Mouse (Mus musculus) neutrophil, adult 65 days (primary cell): ENCODE results near the gene Saa3. TPM values are rescaled to one million over a fixed set of nuclear protein-coding genes. Genes with fewer than 3 reads are reported as not detected.

Source experiments
- total RNA-seq: library from RNA; stranded (reverse); gene quantifications from 2 replicates; pipeline ENCODE4 v1.2.4, GENCODE M21; 2023

Gene Saa3
- total RNA-seq: 0.69 and 1.4 TPM in 2 replicates

GRCm38 (mm10) chr7:46715600-46715999, at the start of gene Saa3:
TSS of gene Saa3 (minus strand) at chr7:46715700.

DNA sequence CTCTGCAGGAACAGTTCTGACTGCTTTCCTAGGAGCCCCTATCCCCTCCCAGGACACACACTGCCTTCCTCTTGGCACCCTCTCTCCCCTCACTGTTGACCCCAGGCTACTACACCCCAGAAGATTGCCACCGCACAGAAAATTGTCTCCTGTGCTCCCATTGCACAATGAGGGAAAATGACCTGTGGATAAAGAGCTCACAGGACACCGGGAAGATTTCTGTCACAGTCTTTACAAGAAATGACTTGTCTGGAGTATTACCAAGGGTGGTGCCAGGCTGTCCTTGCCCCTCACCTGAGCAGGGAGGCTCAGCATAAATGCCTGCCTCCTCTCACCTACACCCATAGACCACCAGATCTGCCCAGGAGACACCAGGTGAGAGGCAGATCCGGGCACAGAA, 36.0 kb upstream of the Saa3 start, which contains the start of gene Saa2:
Gene Saa2, plus strand, starts transcription at position 301 of the 400 bp plus-strand sequence.

DNA sequence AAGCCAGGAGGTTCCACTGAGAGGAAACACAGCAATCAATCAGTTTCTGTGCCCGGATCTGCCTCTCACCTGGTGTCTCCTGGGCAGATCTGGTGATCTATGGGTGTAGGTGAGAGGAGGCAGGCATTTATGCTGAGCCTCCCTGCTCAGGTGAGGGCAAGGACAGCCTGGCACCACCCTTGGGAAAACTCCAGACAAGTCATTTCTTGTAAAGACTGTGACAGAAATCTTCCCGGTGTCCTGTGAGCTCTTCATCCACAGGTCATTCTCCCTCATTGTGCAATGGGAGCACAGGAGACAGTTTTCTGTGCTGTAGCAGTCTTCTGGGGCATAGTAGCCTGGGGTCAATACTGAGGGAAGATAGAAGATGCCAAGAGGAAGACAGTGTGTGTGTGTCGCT, 27.4 kb upstream of the Saa3 start, which contains the start of gene Saa1:
Gene Saa1, minus strand, starts transcription at position 101 of the 400 bp plus-strand sequence.

GRCm38 (mm10) chr7:46732458-46732857, 17.0 kb upstream of the Saa3 start, which contains the start of gene Saa4:
TSS of gene Saa4 (minus strand) at chr7:46732603.

DNA sequence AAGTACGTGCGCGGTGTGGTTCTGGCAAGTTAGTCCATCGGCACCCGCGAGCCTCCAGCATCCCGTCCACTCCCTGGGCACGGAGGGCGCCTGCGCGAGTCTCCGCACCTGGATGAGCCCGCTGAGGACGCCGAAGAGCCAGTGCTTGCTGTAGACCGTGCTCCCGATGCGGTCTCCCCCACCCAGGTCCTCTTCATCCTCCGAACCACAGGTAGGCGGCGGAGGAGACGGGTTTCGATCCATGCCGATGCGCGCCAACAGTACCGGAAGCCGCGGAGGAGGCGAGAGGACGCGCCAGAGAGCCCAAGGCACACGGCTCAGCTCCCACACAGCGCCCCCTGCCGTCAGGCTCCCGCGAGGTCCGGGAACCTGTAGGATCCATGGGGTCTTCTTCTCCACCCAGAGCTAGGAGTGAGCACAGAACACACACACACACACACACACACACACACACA, 5.1 kb downstream of the Saa3 start, which contains the start of gene Saal1:
Gene Saal1, minus strand, starts transcription at position 291 of the 455 bp plus-strand sequence.

DNA sequence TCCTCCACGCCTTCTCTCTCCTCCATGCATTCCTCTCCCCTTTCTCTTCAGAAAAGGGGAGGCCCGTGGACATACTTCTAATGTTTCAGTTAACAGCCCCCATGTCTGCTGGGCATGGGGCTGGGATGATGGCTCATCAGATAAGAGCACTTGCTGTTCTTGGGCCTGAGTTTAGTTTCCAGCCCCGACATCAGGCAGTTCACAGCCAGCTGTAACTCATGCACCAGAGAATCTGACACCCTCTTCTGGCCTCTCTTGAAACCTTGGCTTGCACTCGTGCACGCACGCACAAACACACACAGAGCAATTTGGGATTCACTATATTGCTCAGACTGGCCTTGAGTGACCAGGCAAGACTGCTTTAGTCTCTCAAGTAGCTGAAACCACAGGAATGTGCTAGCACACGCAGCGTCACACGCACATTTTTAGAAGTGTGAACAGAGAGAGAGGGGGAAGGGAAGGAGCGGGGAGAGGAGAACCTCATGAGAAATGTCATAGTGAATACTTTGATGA, 43.3 kb downstream of the Saa3 start, which contains the start of gene Tph1:
Gene Tph1, minus strand, starts transcription at position 378 of the 513 bp plus-strand sequence.

Other genes starting within 250 kb of the Saa3 start
- gene Sergef, start 75.9 kb downstream of the Saa3 start, total RNA-seq: 5.6 and 9.3 TPM in 2 replicates
- not detected in 2 replicates for gene Tph1, start 43.2 kb downstream of the Saa3 start, total RNA-seq
- 6.5 and 8.2 TPM in 2 replicates for gene Saal1, start 5.0 kb downstream of the Saa3 start, total RNA-seq
- gene Saa4, start 16.9 kb upstream of the Saa3 start, total RNA-seq: not detected in 2 replicates
- not detected in 2 replicates for gene Saa1, start 27.3 kb upstream of the Saa3 start, total RNA-seq
- gene Saa2, start 36.1 kb upstream of the Saa3 start, total RNA-seq: not detected in 2 replicates
- gene Hps5, start 80.4 kb upstream of the Saa3 start, total RNA-seq: 23.7 and 33.6 TPM in 2 replicates
- 45.3 and 56.6 TPM in 2 replicates for gene Gtf2h1, start 80.4 kb upstream of the Saa3 start, total RNA-seq
- 389 and 441 TPM in 2 replicates for gene Ldha, start 125.8 kb upstream of the Saa3 start, total RNA-seq
- 0.60 and 0.75 TPM in 2 replicates for gene Ldhc, start 145.5 kb upstream of the Saa3 start, total RNA-seq
- 50.5 and 59.4 TPM in 2 replicates for gene Tsg101, start 204.3 kb upstream of the Saa3 start, total RNA-seq
- gene Uevld, start 242.8 kb upstream of the Saa3 start, total RNA-seq: 9.9 and 11.1 TPM in 2 replicates